Mouse (Mus musculus) left cerebral cortex, adult 8-10 months (tissue): Measurements from ENCODE around the gene Lrtm2. TPM values are rescaled to one million over a fixed set of nuclear protein-coding genes. Genes with fewer than 3 reads are reported as not detected.
"Not testable (repeated sequence)": the region's sequence is repeated elsewhere in the genome, so short reads cannot be mapped to it uniquely, and the experiment has no call there.

ENCODE experiments used
- DNase-seq, 2 experiments: peaks; one replicate each; pipeline ENCODE4 v3.0.0; 2022; ENCODE audit warnings: low spot score in 2 of 2
- total RNA-seq, 4 experiments: library from RNA; stranded (reverse); gene quantifications; 2 replicates each; pipeline ENCODE4 v1.2.4; 2022

Gene Lrtm2
- 10 to 100 TPM; 65.9 to 70.9 (median 70.2) TPM for total RNA-seq

GRCm38 (mm10) chr6:119330506-119330905, at the start of gene Lrtm2:
TSS of gene Lrtm2 (minus strand) at chr6:119330766.
- peak in 1 of 2 experiments; percentile 76 for DNase-seq

- no peak for DNase-seq
Measured at GRCm38 (mm10) chr6:119378631-119379030, 48.1 kb upstream of the Lrtm2 start.

DNA sequence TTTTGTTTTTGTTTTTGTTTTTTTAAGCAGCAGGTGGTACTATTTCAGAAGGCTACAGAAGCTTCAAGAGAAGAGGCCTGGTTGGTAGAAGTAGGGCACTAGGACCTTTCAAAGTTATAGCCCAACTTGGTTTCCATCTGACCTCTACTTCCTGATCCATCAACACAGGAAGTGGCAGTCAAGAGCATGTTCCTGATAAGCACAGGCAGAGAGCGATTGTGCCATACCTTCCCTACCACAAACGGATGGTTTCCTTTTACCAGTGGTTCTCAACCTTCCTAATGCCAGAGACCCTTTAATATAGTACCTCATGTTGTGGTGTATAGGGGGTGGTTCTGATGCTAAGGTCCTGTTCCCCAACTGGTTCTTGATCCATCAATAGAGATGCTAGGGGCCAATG, 47.0 kb upstream of the Lrtm2 start:
- DNase-seq, result no peak

DNA sequence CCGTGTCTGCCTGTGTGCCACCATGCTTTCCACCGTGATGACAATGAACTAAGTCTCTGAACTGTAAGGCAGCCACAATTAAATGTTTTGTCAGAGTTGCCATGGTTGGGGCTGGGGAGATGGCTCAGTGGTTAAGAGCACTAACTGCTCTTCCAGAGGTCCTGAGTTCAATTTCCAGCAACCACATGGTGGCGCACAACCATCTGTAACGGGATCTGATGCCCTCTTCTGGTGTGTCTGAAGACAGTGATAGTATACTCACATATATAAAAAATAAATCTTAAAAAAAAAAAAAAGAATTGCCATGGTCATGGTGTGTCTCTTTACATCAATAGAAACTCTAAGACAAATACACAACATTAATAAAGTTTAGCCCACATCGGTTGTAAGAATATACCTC, 44.5 kb upstream of the Lrtm2 start:
- DNase-seq, result no peak

- DNase-seq, result no peak
Measured at GRCm38 (mm10) chr6:119373000-119373705, 42.6 kb upstream of the Lrtm2 start.

DNA sequence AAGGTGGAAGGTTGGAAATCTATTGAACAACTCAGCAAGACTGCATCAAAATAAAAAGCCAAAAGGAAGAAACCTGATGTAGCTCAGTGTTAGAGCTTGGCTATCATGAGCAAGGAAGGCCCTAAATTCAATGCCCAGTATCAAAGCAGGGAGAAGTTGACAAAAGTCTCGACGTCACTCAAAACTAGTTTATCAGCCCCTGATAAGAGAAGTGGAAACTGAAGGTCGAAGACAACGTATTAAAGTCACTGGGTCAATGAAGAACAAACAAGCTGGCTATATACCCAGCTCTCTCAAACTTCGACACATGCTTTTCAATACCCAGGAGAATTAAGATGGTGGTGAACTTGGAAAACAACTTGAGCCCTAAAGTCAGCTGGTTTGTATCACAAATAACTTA, 41.7 kb upstream of the Lrtm2 start:
- no peak for DNase-seq

GRCm38 (mm10) chr6:119371624-119372023, 41.1 kb upstream of the Lrtm2 start:
- no peak for DNase-seq

DNA sequence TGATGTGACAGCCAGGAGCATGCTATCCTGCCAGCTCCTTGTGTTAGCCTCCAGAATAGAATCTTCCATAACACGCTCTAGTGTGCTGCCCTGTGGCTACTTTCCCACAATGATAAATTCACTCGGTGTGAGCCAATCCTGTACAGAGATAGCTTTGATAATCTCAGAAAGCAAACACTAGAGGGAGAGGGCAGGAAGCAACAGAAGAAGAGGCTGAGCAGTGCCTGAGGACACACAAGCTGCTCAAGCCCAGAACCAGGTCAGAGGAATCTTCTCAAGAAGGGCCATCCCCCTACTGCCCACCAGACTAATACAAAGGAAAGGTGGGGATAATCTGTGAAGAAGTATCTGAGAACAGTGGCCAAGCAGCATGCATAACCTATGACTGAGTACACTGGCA, 36.8 kb upstream of the Lrtm2 start:
- no peak for DNase-seq

DNA sequence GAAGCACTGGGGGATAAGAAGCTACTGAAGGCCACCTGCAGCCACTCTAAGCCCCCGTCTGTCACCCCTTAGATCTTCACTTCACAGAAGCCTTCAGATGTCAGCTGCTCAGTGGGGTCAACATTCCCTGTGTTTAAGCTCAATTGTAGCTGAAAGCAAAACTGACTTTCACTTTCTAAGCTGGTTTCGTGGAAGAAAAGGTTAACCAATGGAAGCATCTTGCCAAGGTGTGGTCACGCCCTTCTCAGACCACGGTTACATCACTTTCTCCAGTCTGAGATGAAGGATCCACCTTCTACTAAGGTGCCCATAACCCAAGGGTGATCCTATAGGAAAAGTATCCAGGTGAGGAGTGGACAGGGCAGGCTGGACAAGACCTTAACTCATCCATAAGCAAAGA, 36.2 kb upstream of the Lrtm2 start:
- not testable (repeated sequence) for DNase-seq

DNA sequence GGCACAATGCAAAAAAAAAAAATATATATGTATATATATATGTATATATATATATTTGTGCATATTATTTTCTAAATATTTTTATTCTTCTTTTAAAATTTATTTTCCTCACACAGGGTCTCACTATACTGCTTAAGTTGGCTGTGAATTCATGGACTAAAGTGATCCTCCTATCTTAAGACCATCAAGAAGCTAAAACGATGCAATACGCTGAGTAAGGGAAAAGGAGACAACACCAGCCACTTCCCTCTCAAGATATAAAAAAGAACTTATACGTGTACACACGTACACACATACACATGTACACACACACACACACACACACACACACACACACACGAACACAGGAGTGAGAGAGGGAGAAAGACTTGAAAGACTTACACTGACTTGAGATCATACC, 33.0 kb upstream of the Lrtm2 start:
- DNase-seq, result no peak

DNA sequence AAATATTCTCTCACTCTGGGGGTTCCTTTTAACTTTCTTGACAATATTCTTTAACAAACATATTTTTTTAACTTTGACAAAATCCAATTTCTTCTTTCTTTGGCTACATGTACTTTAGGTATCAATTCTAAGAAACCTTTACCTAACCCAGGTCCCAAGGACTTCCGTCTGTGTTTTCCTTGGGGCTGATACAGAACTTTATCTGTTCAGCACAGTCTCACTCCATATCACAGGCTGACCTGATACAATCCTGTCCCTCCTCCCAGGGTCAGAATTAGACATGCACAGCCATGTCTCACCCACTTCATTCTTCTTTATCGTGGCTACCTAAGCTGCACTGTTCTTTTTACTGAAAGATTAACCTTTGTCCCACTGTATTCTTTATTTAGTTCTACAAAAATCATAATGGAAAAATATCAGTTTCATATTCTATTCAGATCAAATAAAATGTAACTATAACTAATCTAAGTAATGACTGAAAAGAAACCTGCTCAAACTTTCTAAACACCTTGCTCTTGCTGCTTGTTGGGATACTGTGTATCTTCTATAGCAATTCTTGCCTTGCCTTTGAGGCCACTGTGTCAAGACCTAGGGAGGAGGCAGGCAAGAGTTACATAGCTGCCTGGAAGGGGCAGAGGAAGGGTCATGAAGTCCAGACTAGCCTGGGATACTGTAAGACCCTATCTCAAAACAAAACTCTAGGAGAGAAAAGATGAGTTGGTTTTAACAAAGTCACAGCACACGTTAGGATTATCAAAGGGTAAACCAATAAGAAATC, 30.5 kb upstream of the Lrtm2 start:
- no peak for DNase-seq

- not testable (repeated sequence) for DNase-seq
Measured at GRCm38 (mm10) chr6:119360250-119360649, 29.7 kb upstream of the Lrtm2 start.

DNA sequence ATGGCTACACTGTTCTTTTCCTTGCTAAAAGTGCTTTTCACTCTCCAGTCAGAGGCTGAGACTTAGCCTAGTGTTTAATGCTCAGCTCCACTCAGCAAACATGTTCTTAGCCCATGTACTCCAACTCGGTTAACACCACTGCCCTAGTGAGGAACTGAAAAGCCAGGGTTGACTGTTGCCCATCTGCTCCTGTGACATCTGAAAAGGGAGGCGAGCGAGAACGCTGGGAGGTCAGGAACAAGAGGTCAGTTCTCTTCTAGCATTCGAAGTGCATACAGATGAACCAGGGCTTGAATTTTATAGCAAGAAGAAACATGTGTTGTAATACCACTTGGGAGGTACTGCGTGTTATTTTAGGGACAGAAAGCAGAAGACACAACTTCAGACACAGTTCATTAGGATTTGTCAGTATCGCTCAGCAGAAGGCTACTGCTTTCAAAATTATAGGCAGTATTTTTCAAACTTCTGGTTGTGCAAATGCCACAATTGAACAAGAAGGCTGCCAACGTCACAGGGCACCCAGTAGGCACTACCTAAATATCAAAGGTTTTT, 27.5 kb upstream of the Lrtm2 start:
- no peak for DNase-seq

- DNase-seq, result no peak
Measured at GRCm38 (mm10) chr6:119352501-119352900, 21.9 kb upstream of the Lrtm2 start.

- no peak for DNase-seq
Measured at GRCm38 (mm10) chr6:119351656-119352055, 21.1 kb upstream of the Lrtm2 start.

DNA sequence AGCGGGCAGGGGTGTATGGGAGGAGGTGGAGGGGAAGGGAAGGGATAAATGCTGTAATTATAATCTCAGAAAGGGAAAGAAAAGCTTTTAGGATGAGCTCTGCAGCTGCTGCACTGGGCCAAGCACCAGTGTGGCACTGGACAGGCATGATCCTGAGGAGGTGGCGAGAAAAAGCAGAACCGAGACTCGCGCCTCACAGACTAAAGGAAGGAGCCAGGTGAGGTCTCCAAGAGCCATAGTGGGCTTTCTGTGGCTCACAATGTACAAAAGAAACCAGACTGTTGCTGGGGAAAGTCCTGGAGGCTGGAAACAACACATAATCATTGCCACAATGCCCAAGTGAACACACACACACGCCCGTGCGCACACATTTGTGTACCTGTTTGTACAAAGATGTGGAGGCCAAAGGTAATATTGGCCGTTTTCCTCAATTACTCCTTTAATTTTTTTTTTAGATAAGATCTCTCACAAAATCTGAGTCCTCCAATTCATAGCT, 20.2 kb upstream of the Lrtm2 start:
- no peak for DNase-seq

DNA sequence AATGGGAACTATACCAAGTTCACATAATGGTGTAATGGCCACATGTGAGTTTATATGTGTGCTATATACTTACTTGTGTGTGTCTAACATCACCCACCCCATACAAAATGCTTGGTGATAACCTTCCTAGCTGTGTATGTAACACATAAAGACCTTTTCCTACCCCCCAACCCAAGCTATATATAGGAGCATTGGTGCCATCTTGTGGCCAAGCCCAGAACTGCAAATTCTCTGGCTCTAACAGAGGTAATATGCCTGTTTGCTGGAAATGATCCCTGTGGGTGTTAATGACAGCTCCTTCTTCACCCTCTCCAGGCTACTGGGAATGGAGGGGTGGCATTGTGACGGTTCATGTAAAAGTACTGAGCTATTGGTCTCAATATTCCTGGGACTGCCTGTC, 17.7 kb upstream of the Lrtm2 start:
- peak in 1 of 2 experiments; percentile 95 for DNase-seq

GRCm38 (mm10) chr6:119347813-119348212, 17.2 kb upstream of the Lrtm2 start:
- no peak for DNase-seq

- no peak for DNase-seq
Measured at GRCm38 (mm10) chr6:119346257-119346656, 15.7 kb upstream of the Lrtm2 start.

DNA sequence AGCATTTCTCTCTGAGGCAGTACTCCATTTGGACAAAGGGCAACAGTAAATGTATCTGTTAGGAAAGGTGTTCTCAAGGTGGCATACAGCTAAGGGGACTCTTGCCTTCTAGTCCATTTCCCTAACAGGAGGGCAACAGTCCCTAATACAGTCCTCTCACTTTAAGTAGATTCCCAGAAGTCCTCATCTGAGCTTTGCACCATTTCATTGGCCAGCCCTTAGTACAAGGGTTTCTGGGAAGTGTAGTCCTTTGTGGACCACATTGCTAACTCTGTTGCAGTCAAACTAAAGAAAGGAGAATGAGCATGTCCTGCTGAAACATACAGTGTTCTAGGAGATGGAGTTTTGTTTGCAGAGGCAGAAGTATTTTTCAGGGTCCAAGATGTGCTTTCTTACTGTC, 10.8 kb upstream of the Lrtm2 start:
- no peak for DNase-seq

DNA sequence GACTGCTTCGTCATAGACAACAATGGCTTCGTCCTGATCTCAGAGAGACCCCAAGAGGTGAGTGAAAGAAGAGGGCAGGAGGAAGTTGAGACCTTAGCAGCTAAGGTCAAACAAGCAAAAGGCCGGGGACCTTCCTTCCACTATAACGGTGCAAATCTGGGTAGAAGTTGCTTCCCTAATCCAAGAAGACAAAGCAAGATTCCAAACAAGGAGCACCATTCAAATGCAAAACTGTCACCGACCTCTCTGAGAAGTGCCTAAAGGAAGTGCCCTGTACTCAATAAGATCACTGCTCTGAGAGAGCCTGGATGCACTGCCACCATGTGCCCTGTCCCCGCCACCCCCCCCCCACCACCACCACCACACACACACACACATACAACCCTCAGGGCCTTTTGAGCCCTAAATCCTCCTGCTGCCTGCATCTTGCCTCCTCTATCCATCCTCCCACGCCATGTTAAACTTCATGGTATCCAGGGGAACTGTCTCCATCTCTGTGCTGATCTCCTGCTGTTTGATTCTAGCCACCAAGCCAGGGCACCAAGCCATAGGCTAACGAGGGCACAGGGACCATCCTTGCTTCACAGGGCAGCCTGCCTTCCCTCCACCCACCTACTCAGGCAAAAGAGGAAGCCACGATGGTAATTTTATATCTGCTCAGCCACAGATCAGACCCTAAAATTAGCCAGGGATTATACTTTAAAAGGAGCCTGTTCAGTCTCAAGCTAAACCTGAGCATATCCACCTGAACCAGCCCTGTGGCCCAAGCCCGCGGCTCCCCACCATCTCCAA, 7.8 kb upstream of the Lrtm2 start:
- DNase-seq, result no peak

- no peak for DNase-seq
Measured at GRCm38 (mm10) chr6:119337287-119337686, 6.7 kb upstream of the Lrtm2 start.
